Mouse (Mus musculus) liver, postnatal 0 days (tissue): ENCODE results near the gene Bnip3. TPM values are rescaled to one million over a fixed set of nuclear protein-coding genes. Genes with fewer than 3 reads are reported as not detected.
A peak's percentile ranks its signal among the peaks of the same experiment; 100 is the strongest.

Experiments
- ATAC-seq: fragments of 200-750 bp; cut with Nextera tagmentation; 2 replicates; pipeline ENCODE4 v1.8.0; 2017; ENCODE audit warnings: mild to moderate bottlenecking, moderate library complexity
- DNase-seq: peaks from one replicate; pipeline ENCODE4 v3.0.0-alpha.2; 2016
- H3K27ac ChIP-seq: fragments of 300-500 bp; sonication (generic); 2 replicates; pipeline ENCODE4 v1.5.1; 2014; ENCODE audit warnings: antibody characterized with exemption, moderate library complexity, mild to moderate bottlenecking, low read depth
- H3K27me3 ChIP-seq: fragments of 300-500 bp; sonication (generic); 2 replicates; pipeline ENCODE4 v1.6.1; 2014; ENCODE audit warnings: low read length, control low read depth, mixed read lengths; ENCODE audit not compliant: insufficient read depth
- H3K36me3 ChIP-seq: fragments of 300-500 bp; sonication (generic); replicated peaks from 2 replicates; pipeline ENCODE4 v1.6.1; 2014; ENCODE audit warnings: mild to moderate bottlenecking, control low read depth, low read length, moderate library complexity, mixed read lengths; ENCODE audit not compliant: insufficient read depth
- H3K4me1 ChIP-seq: fragments of 300-500 bp; sonication (generic); 2 replicates; pipeline ENCODE4 v1.6.1; 2014; ENCODE audit warnings: antibody characterized with exemption, mild to moderate bottlenecking, control low read depth; ENCODE audit not compliant: insufficient read depth
- H3K4me2 ChIP-seq: fragments of 300-500 bp; sonication (generic); 2 replicates; pipeline ENCODE4 v1.6.1; 2014; ENCODE audit warnings: low read depth, mild to moderate bottlenecking, low read length, moderate library complexity, mixed read lengths
- H3K4me3 ChIP-seq: fragments of 300-500 bp; sonication (generic); 2 replicates; pipeline ENCODE4 v1.5.1; 2014; ENCODE audit warnings: low read depth, low read length
- H3K9ac ChIP-seq: fragments of 300-500 bp; sonication (generic); replicated peaks from 2 replicates; pipeline ENCODE4 v1.6.1; 2014; ENCODE audit warnings: mild to moderate bottlenecking, moderate library complexity
- H3K9me3 ChIP-seq: fragments of 300-500 bp; sonication (generic); 2 replicates; pipeline ENCODE4 v1.6.1; 2016; ENCODE audit warnings: mild to moderate bottlenecking, control low read depth, low read length, mixed read lengths
- CTCF ChIP-seq: sonication (generic); IDR thresholded peaks from 2 replicates; pipeline ENCODE4 v1.5.1; 2016; ENCODE audit warnings: antibody characterized with exemption, low read depth
- EP300 ChIP-seq: IDR thresholded peaks from 2 replicates; pipeline ENCODE4 v1.6.1; 2016; ENCODE audit warnings: antibody characterized with exemption, low read depth, mild to moderate bottlenecking
- WGBS: fragments of 180-500 bp; shearing (Covaris S2); extraction: QIAGEN DNeasy Blood & Tissue Kit; methylation state at CpG from one replicate; pipeline ENCODE4 v1.1.7; 2014; ENCODE audit not compliant: insufficient replicate concordance; 5-methylcytosine and 5-hydroxymethylcytosine counted together
- polyA plus RNA-seq: library from polyadenylated mRNA; unstranded; fragments of >200 nt; fragmentation: Nextera tagmentation; extraction: Ambion mirVana; gene quantifications from 2 replicates; pipeline ENCODE4 v1.2.1, GENCODE M21; 2015

Gene Bnip3
- polyA plus RNA-seq, 1 experiment from 2014 or later, result 190 TPM

GRCm38 (mm10) chr7:138908768-138909276, 497 bp downstream of the Bnip3 start:
- peaks cover 25% of the 10 kb centered on the region for H3K4me1 ChIP-seq
- no peaks in the 10 kb centered on the region for H3K27me3 ChIP-seq
- WGBS, result 10% methylated on average over 10 of the region's 10 CpGs
- H3K4me3 ChIP-seq, result peak overlapping the region; percentile 86
- no peaks in the 10 kb centered on the region; the same call in 1 of the 2 replicates for H3K36me3 ChIP-seq
- no peaks in the 10 kb centered on the region for H3K9me3 ChIP-seq
- peak overlapping the region; percentile 97 for H3K9ac ChIP-seq
- H3K27ac ChIP-seq, result peak overlapping the region; percentile 97
- H3K4me2 ChIP-seq, result peak overlapping the region; percentile 85
- TF ChIP-seq CTCF (no peak), EP300 (no peak)
- DNase-seq, result no peak
- ATAC-seq, result no peak

GRCm38 (mm10) chr7:138907976-138908375, 1.3 kb downstream of the Bnip3 start:
- Histone ChIP-seq H3K27me3 (no peaks in the 10 kb centered on the region), H3K4me2 (peak overlapping the region; percentile 85), H3K4me3 (peak overlapping the region; percentile 86), H3K9me3 (no peaks in the 10 kb centered on the region), H3K4me1 (peaks cover 25% of the 10 kb centered on the region), H3K27ac (peak overlapping the region; percentile 97), H3K36me3 (no peaks in the 10 kb centered on the region; the same call in 1 of the 2 replicates), H3K9ac (peak overlapping the region; percentile 97)
- TF ChIP-seq EP300, result peak; percentile 47
- no peak for TF ChIP-seq CTCF
- peak; percentile 38 for DNase-seq
- 68% methylated on average over 5 of the region's 5 CpGs for WGBS
- ATAC-seq, result no peak

- TF ChIP-seq EP300 (no peak), CTCF (no peak)
- Histone ChIP-seq H3K27me3 (no peaks in the 10 kb centered on the region), H3K4me2 (peak overlapping the region; percentile 85), H3K27ac (peak overlapping the region; percentile 97), H3K9ac (peak overlapping the region; percentile 97), H3K9me3 (no peaks in the 10 kb centered on the region), H3K4me1 (peaks cover 25% of the 10 kb centered on the region), H3K4me3 (peak overlapping the region; percentile 86), H3K36me3 (no peaks in the 10 kb centered on the region; the same call in 1 of the 2 replicates)
- DNase-seq (peak; percentile 57), ATAC-seq (peak; percentile 48)
- 17% methylated on average over 7 of the region's 7 CpGs for WGBS
Measured at GRCm38 (mm10) chr7:138907043-138907442, 2.3 kb downstream of the Bnip3 start.

GRCm38 (mm10) chr7:138906441-138906840, 2.9 kb downstream of the Bnip3 start:
- H3K27me3 ChIP-seq, result no peaks in the 10 kb centered on the region
- H3K4me2 ChIP-seq, result peak overlapping the region; percentile 85
- H3K4me3 ChIP-seq, result peak overlapping the region; percentile 86
- no peaks in the 10 kb centered on the region for H3K9me3 ChIP-seq
- ATAC-seq, result no peak
- H3K9ac ChIP-seq, result peak overlapping the region; percentile 51
- TF ChIP-seq CTCF (no peak), EP300 (no peak)
- no peaks in the 10 kb centered on the region; the same call in 1 of the 2 replicates for H3K36me3 ChIP-seq
- peaks cover 25% of the 10 kb centered on the region for H3K4me1 ChIP-seq
- 50% methylated on average over 1 of the region's 1 CpGs for WGBS
- peak overlapping the region; percentile 97 for H3K27ac ChIP-seq
- DNase-seq, result no peak

- ATAC-seq (0 out of 2 replicates have a peak, but pooled peaks have one; percentile 7), DNase-seq (no peak)
- Histone ChIP-seq H3K36me3 (no peaks in the 10 kb centered on the region; the same call in 1 of the 2 replicates), H3K9me3 (no peaks in the 10 kb centered on the region), H3K27me3 (no peaks in the 10 kb centered on the region), H3K9ac (peak overlapping the region; percentile 31; the same call in 1 of the 2 replicates), H3K4me3 (no peak overlapping the region), H3K4me1 (peaks cover 16% of the 10 kb centered on the region), H3K27ac (peak overlapping the region; percentile 75), H3K4me2 (no peak overlapping the region; the same call in 1 of the 2 replicates)
- TF ChIP-seq CTCF (no peak), EP300 (no peak)
- 46% methylated on average over 7 of the region's 7 CpGs for WGBS
Measured at GRCm38 (mm10) chr7:138903886-138904435, 5.4 kb downstream of the Bnip3 start.

GRCm38 (mm10) chr7:138898743-138899142, 10.6 kb downstream of the Bnip3 start:
- TF ChIP-seq EP300, result no peak

More at GRCm38 (mm10) chr7:138898743-138899142, 10.6 kb downstream of the Bnip3 start:
- ATAC-seq, result no peak
- Histone ChIP-seq H3K27ac (no peak overlapping the region), H3K4me3 (no peak overlapping the region), H3K36me3 (peaks cover 30% of the 10 kb centered on the region), H3K27me3 (no peaks in the 10 kb centered on the region), H3K4me2 (no peak overlapping the region), H3K9ac (no peak overlapping the region), H3K4me1 (0 out of 2 replicates have a peak, but pooled peaks cover 5% of the 10 kb centered on the region), H3K9me3 (no peaks in the 10 kb centered on the region)
- no peak for DNase-seq
- 81% methylated on average over 4 of the region's 4 CpGs for whole genome bisulfite sequencing
